Mouse (Mus musculus) right cerebral cortex, postnatal 25 days (tissue): ENCODE measurements at regions not wholly inside any gene's neighbourhood (a gene's known extent, or its start where the extent isn't known, plus 50 kb on each side); places are given as distances from the start of the nearest gene placed in this dataset.
A peak's percentile ranks its signal among the peaks of the same experiment; 100 is the strongest.

Experiments used
- DNase-seq: peaks from one replicate; pipeline ENCODE4 v3.0.0; 2022

- DNase-seq: no peak
These were observed 81.4 kb downstream of the Tfap2b start for GRCm38 (mm10) chr1:19290098-19290497.

- no peak for DNase-seq
These were observed 112.9 kb downstream of the Tfap2b start for GRCm38 (mm10) chr1:19321598-19321997.

GRCm38 (mm10) chr1:19336062-19336461 is 127.3 kb downstream of the Tfap2b start:
- DNase-seq: no peak

GRCm38 (mm10) chr1:19337207-19337606 is 128.5 kb downstream of the Tfap2b start:
- DNase-seq: no peak

GRCm38 (mm10) chr1:19344445-19344844 is 135.7 kb downstream of the Tfap2b start:
- DNase-seq: no peak

- no peak for DNase-seq
These were observed 141.8 kb downstream of the Tfap2b start for GRCm38 (mm10) chr1:19350495-19350894.

- no peak for DNase-seq
These were observed 176.1 kb downstream of the Tfap2b start for GRCm38 (mm10) chr1:19384856-19385255.

- no peak for DNase-seq
These were observed 180.3 kb downstream of the Tfap2b start for GRCm38 (mm10) chr1:19388864-19389505.

GRCm38 (mm10) chr1:19407556-19407955 is 198.8 kb downstream of the Tfap2b start:
- no peak for DNase-seq

- DNase-seq: no peak
These were observed 203.6 kb downstream of the Tfap2b start for GRCm38 (mm10) chr1:19412345-19412744.

GRCm38 (mm10) chr1:19421116-19421515 is 212.4 kb downstream of the Tfap2b start:
- no peak for DNase-seq

GRCm38 (mm10) chr1:19450786-19451185 is 242.1 kb downstream of the Tfap2b start:
- DNase-seq: no peak

- no peak for DNase-seq
These were observed 250.1 kb downstream of the Tfap2b start for GRCm38 (mm10) chr1:19458646-19459441.

GRCm38 (mm10) chr1:19459876-19460275 is 251.2 kb downstream of the Tfap2b start:
- DNase-seq: peak; percentile 13

GRCm38 (mm10) chr1:19473561-19473960 is 264.8 kb downstream of the Tfap2b start:
- no peak for DNase-seq
